Mouse (Mus musculus) testis, adult 2 months (tissue): ENCODE measurements around the gene Eid3.

Experiments
- CTCF ChIP-seq: fragments of 200-500 bp; IDR thresholded peaks from 2 replicates; pipeline ENCODE4 v1.5.1; 2012; ENCODE audit warnings: low read depth, mild to moderate bottlenecking, inconsistent platforms, low read length, moderate library complexity; ENCODE audit not compliant: control insufficient read depth, insufficient read depth, insufficient replicate concordance
- POLR2A ChIP-seq: fragments of 200-500 bp; IDR thresholded peaks from 2 replicates; pipeline ENCODE4 v1.6.1; 2012; ENCODE audit warnings: low read depth, mild to moderate bottlenecking, inconsistent platforms, low read length, moderate library complexity; ENCODE audit not compliant: control insufficient read depth

GRCm38 (mm10) chr10:82858032-82858680 lies 8.3 kb upstream of the Eid3 start:
- TF ChIP-seq CTCF: no peak
- no peak for TF ChIP-seq POLR2A
